Mouse (Mus musculus) liver, adult (tissue): ENCODE data around the gene Epn2.

Experiments
- GATA4 ChIP-seq: IDR thresholded peaks from 2 replicates; pipeline ENCODE4 v1.6.1; 2014; ENCODE audit warnings: mild to moderate bottlenecking, low read length; ENCODE audit not compliant: insufficient replicate concordance

Gene Epn2

GRCm38 (mm10) chr11:61489874-61490273 lies 89.6 kb downstream of the Epn2 start:
- TF ChIP-seq GATA4 = no peak

- TF ChIP-seq GATA4 = no peak
These were observed 90.4 kb downstream of the Epn2 start for GRCm38 (mm10) chr11:61489085-61489484.

DNA sequence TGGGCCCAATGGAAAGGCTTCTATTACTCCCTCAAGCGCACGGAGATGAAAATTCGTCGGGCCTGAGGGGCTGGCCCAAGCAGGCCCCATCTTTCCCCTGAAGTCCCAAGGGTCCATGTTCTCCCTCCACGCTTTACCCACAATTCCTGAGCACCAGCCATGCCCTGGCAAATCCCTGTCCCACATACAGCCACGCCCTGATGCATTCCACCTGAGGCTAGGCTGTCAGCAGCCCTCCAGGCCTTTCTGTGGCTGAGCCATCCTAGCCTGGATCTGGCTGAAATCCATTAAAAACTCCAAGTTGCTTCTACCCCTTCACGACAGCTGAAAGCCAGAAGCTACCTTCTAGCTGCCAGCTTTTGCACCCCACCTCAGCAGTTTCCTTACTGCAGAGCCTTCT lies 91.6 kb downstream of the Epn2 start:
- no peak for TF ChIP-seq GATA4

DNA sequence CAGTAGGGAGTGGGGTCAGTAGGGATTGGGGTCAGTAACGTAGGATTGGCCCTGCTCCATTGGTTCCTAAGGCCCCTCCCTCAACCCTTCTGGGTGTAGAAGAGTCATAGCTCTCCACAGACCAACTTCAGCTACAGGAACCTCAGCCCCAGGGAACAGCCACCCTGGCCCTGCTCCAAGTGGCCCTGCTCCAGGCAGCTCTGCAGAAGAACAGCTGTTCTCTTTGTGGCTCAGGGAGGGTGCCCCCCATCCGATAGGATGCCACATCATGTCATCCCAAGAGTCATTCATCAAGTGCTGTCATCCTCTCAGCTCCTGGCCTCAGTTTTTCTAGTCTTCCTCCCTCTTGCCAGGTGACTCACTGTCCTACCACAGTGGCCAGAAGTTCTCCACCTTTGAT lies 92.1 kb downstream of the Epn2 start:
- no peak for TF ChIP-seq GATA4

GRCm38 (mm10) chr11:61486458-61487219 lies 92.8 kb downstream of the Epn2 start:
- TF ChIP-seq GATA4 = no peak

GRCm38 (mm10) chr11:61485541-61486457 lies 93.7 kb downstream of the Epn2 start:
- no peak for TF ChIP-seq GATA4

GRCm38 (mm10) chr11:61484613-61485540 lies 94.6 kb downstream of the Epn2 start, which contains the start of gene Mfap4:
TSS of gene Mfap4 (plus strand) at chr11:61485431.
- TF ChIP-seq GATA4 = no peak

- no peak for TF ChIP-seq GATA4
These were observed 95.3 kb downstream of the Epn2 start for GRCm38 (mm10) chr11:61484256-61484612.

GRCm38 (mm10) chr11:61483226-61483845 lies 96.2 kb downstream of the Epn2 start:
- no peak for TF ChIP-seq GATA4

DNA sequence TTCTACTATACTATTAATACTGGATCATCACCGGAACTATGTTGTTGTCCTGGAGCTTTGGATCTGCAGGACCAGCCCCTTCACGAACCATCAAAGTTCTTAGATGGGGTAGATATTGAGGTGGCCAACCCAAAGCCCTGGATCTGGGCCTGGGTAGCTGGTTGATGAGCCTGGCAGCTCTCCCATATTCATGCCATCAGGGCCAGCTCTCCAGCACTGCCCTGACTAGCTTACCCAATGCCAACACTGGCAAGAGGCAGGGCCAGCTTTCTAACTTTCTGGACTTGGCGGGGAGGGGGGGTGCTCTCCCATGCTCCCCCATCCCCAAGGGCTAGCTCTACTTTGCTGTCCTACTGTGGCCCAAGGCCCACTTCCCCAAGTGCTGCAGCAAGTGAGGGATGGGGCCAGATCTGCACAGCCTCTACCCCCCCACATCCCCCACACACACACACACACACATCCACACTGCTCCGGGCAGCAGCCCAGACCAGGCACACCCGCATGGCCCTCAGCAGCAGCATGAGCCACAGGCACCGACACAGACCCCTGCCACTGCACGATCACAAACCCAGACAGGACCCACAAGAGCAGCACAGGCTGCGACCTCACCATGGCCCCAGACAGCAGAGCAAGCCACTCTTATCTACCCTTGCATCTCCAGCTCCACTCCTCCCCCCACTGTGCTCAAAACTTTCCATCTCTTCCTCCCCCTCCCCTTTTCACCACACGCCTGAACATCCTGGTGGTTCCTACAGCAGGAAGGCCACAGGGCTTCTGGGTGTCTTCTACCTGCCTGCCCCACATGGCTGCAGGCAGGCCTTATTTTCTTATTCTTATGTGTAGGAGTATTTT lies 98.0 kb downstream of the Epn2 start:
- no peak for TF ChIP-seq GATA4

DNA sequence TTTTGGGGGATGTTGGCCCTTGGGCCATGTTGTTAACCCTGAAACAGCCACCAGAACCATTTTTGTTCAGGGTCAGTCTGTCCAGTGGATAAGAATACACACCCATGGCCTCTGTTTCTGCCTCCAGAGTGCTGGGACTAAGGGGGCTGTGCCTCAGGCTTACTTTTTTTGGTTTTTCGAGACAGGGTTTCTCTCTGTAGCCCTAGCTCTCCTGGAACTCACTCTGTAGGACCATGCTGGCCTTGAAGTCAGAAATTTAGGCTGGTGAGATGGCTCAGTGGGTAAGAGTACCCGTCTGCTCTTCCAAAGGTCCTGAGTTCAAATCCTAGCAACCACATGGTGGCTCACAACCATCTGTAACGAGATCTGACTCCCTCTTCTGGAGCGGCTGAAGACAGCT lies 100.7 kb downstream of the Epn2 start:
- no peak for TF ChIP-seq GATA4

DNA sequence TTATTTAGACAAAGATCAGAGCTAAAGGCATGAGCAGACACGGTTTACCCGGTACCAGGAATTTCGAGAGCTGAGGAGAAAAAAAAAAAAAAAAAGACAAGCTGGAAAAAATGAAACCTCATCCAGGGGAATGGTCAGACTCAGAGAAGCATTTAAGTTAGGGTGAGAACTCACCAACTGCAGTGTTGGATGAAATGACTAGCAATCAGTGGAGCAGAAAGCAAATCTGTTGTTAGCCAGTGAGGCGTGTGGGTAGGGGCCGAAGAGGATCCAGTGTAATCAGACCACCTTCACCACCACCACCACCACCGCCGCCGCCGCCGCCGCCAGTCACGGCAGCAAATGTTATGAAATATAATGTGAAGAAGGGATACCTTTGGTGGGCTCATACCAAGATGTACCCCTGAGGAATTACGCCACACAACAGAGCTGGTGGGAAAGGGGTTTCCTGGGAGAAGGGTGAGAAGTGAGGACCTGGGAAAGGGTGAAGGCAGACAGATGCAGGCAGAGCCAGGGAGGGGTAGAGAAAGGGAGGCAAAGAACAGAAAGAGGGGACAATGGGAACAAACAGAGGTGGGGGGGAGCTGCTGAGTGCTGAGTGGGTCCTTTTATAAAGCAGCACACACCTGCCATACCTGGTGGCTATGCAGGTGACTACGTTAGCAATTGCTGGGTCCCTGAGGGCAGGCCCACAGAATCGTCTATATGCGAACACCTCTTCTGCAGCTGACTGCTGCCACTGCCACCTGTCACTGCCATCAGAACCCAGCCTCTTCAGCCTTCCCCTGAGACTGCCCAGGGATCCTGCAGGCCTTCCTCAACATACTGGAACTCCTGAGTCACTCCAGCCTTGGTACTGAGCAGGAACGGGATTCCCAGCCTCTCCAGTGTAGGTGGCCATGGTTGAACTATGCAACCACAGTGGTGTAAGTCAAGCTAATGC lies 101.7 kb downstream of the Epn2 start:
- no peak for TF ChIP-seq GATA4

DNA sequence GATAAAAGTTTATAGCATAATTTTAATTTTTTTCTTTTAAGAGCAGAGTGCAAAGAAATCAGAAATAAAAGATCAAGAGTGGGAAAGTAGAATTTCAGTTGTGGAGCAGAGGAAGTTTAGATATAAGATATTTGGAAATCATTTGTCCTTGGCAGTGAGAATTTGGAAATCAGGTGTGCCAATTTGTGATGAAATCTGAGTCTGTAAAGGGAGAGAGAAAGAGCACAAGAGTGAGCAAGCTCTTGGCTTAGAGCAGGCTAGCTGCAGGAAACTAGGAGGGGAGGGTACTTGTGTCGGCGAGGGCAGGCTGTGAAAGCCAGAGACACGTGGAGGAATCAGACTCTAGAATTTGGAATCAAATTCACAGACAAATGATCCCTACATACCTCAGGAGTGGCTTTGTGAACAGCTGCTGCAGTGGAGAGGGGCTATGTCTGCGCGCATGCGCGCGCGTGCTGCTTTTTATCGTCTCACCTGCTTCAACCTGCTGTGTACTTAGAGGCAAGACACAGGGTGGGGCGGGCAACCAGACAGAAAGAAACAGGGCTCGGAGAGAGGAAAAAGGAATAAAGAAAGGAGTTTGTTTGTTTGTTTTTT lies 102.6 kb downstream of the Epn2 start:
- TF ChIP-seq GATA4 = no peak

DNA sequence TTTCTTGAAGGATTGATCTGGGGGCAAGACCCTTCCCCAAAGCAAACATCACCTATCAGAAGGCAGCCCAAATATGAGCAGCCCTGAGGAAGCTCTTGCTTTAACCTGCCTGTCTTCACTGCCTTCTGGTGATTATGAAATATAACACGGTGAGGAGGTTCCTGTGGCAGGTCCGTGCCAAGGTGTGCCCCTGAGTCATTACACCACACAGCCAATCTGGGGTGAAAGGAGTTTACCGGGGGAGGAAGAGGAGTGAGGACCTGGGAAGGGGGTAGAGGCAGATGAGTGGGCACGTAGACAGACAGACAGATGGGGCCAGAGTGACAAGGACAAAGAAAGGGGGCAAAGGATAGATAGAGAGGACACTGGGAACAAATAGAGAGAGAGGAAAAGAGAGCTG lies 105.9 kb downstream of the Epn2 start:
- no peak for TF ChIP-seq GATA4
